Mouse (Mus musculus): ENCODE measurements around the gene Grin3b.
"Not testable (repeated sequence)": the region's sequence is repeated elsewhere in the genome, so short reads cannot be mapped to it uniquely, and the experiment has no call there.

The Grin3b gene

DNA sequence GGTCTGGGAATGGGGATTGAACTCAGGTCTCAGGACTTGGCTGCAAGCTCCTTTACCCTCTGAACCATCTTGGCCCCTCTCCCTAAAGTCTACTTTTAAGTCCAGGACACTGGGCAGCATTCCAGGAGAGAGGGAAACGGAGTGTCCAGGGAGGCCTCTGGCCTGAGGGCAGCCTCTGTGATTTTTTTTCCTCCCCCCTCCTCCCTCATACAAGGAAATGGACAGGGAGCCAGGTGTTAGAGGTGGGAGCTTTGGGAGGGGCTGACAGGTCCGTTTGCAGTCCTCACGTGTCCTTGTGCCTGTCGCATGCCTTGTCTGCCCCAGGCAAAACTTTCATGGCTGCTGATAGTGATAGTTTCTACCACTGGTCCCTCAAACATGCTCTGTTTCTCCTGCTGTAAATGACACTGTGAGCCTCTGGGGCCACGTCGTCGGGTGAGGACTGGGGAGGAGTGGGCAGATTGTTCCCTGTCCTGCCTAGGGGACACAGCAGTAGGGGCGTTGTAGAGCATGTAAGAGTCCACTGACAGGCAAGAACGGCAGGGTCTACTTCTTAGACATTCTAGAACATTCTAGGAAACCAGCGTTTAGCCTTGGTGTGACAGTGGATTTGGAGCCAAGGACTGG is 34.1 kb upstream of the Grin3b start:
- no peak for DNase-seq

GRCm38 (mm10) chr10:79936911-79937441 is 33.5 kb upstream of the Grin3b start:
- peak; percentile 64 for DNase-seq

DNA sequence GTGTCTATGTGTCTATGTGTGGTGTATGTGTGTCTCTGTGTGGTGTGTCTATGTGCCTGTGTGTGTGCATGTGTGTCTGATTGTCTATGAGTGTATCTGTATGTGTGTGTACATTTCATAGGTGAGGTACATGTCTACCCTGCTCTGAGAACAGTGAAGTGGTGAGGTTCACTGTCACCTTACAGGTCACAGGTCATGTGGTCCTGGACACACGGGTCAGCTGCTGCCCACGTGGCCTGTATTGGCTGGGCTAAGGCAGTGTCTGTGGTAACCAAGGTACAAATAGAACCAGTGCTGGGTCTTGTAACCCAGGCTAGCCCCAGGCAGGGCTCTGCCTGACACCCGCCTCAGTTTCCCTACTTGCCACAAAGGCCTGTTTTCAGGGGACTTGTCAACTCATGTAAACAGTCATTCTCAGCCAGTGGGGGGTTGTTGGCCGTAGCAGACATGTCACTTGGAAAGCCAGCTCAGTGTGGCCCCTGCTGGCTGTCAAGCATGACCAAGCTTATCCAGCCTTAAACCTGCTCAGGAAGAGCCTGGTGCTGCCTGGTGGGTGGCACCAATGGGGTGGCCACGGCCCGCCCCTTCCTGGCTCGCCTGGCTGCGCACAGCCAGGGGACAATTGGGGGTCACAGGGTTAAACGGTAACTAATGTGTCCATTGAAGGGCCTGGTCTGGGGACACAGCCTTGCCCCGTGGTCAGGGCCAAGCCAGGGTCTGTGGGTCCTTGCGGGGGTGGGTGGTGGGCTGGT is 32.6 kb upstream of the Grin3b start:
- no peak for DNase-seq

DNA sequence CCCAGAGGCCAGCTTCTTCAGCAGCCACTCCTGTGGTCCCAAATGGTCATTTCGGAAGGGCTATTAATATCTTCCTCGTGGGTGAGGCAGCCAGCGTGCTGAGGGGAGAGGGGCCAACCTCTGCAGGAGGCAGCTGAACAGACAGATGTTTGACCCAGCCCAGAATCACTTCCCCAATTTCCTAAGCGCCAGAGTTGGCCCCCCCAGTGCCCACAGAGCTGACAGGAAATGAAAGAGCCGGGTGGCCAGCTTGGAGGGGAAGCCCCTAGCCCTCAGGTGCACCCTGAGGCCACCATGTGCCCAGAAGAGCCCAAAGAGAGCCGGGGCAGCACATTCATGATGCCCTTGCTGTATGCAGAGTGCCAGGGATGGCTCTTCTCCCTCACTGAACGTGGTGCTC is 29.8 kb upstream of the Grin3b start:
- no peak for DNase-seq

- DNase-seq: no peak
These were observed 27.5 kb upstream of the Grin3b start for GRCm38 (mm10) chr10:79942988-79943387.

DNA sequence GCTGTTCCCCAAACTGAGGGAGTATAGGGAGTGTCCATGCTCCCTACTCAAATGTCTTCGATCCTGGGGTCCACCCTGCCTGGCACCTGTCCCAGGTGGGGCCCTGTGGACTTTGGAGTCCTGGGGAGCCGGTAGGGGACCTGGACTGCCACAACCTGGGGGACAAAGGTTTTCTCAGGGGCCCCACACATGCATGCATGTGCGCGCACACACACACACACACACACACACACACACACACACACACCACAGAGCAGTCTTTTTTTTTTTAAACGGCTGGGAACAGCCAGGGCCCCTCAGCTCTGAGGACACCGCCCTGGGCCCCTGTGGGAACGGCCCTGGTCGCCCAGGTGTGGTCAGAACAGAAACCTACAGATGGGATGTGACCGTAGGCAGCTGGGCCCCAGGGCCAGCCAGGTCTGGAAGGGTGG is 27.0 kb upstream of the Grin3b start:
- DNase-seq: no peak

DNA sequence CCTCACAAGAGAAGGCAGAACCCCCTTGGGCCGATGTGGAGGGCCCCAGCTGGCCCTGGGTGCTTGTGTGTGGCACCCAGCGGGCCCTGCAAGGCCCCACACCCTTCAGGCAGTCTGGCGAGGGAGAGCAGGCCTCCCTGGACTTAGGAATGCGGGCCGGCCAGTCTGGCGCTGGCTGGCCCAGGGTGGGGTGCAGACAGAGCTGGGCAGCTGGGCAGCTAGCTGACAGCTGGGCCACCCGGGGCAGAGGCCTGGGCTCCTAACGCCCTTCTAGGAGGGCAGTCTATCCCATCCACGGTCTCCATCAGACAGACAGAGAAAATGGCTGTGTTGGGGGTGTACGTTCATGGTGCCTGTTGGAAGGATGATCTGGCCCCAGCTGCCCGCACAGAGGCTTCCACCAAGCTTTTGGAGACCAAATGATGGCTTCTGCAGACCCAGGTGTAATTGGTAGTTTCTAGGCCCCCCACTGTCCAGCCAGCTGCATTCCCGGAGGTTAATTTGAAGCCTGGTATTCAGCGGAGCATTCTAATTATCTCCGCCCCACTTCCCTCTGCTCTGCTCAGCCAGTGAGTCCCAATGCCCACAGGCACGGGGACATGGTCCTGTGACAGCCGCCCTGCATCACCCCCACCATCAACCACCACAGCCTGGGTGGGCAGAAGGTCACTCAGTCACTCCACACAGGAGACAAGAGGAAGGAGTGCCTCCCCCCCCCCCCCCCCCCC is 24.8 kb upstream of the Grin3b start:
- no peak for DNase-seq

DNA sequence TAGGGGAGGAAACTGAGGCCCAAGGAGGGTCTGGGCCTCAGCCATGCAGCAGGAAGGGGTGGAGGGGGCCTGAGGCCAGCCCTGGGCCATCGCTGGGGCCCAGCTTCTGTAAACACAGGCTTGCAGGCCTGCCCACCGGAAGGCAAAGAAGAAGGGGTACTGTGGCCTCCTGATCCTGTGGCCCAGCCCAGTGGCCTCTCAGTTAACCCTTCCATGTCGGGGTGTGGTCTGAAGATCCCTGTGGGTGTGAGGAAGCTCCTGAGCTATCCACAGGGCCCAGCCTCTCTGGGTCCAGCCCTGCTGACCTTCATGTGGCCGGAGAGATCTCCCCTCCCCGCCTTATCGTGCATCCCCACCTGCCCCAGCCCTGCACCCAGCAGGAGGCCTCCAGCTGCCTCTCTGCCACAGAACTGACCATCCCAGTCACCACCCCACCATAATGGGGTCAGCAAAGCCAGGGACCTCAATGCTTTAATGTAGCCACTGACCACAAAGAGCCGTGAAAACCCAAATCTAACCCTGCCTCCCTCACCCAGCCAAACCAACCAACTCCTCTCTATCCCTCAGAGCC is 23.7 kb upstream of the Grin3b start:
- no peak for DNase-seq

DNA sequence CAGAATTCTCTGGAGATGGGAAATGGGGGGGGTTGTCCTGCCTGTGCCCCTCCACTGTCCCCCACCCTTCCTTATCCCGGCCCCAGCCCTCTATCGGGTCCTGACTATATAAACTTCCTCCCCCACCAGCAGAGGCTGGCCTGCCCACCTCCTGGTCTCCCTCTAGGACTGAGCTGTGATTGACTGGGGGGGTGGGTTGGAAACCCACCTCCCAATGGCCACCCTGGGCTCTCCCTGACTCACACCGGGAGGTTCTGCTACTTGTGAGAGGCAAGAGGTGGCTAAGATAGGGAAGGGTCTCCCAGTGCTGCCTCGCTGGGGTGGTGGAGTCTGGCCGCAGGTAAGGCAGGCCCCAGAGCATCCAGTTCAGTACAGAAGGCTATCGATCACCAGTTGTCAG is 23.0 kb upstream of the Grin3b start:
- DNase-seq: no peak

- DNase-seq: no peak
These were observed 20.6 kb upstream of the Grin3b start for GRCm38 (mm10) chr10:79949873-79950272.

DNA sequence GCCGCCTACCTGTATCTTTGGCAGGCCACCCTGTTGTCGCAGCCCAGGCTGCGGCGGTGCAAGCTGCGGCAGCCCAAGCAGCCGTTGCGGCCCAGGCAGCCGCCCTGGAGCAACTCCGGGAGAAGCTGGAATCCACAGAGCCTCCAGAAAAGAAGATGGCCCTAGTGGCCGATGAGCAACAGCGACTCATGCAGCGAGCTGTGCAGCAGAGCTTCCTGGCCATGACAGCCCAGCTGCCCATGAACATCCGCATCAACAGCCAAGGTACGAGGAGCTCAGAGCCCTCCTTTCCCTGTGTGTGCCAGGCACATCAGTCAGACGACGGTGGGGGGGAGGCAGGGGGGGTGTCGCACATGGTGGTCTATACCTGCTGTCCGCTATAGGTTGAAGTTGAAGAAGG is 19.9 kb upstream of the Grin3b start:
- DNase-seq: no peak

DNA sequence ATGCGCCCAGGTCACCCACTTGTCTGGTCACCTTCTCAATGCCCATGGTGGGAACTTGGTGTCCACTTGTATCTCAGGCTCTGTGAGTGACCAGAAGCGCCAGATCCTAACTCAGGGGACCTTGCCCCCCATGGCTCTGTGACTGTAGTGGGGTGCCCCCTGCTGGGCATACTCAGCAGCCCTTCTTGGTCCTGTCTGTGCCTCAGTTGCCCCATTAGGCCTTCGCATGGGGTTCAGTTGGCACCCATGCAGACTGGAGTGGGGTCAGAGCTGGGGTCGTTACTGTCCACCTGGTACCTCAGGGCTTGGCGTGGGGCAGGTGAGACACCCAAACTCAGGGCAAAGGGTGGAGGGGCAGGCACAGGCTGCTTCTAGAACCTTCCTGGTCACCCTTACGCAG is 16.6 kb upstream of the Grin3b start:
- peak; percentile 66 for DNase-seq

- DNase-seq: no peak
These were observed 14.8 kb upstream of the Grin3b start for GRCm38 (mm10) chr10:79955691-79956090.

- DNase-seq: no peak
These were observed 13.8 kb upstream of the Grin3b start for GRCm38 (mm10) chr10:79956643-79957154.

DNA sequence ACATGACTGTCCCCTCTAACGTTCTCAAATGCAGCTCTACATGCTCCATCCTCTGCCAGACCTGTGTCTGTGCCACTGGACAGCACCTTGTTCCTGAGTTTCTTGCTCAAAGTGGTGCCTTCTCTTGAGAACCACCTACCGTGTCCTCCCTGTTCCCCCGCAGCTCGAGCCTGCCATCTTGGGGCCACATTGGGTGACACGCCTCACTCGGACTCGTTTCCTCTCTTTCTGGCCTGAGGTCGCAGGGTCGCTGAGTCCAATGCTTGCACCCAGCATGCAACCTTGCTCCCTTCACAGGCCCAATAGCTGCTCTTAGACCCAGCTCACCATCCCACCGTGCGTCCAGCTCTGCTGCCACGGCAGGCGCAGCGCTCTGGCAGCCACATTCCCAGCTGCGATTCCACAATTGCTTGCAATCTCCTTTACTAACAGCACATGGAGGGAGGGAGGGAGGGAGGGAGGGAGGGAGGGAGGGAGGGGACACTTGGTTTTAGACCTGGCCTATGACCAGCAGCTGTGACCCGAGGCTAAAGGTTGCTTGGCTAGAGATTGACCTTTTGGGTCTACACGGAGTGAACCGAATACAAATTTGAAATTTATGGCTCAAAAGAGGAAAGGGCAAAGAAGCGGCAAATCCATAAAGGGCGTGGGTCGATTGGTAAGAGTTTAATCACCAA is 12.2 kb upstream of the Grin3b start:
- DNase-seq: peak; percentile 89

DNA sequence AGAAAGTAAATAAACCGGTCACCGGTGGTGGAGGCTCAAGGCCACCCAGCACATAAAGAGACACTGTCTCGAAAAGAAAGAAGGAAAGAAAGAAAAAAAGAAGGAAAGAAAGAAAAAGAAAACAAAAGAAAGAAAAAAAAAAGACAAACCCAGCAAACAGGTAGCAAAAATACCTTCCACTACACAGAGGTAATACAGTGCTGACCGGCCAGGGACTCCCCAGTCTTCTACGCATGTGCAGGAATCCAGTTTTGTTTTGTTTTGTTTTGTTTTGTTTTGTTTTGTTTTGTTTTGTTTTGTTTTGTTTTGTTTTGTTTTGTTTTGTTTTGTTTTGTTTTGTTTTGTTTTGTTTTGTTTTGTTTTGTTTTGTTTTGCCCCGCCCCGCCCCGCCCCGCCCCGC is 11.1 kb upstream of the Grin3b start:
- DNase-seq: not testable (repeated sequence)

GRCm38 (mm10) chr10:79959847-79960601 is 10.5 kb upstream of the Grin3b start, which contains the start of gene Wdr18:
Wdr18 (plus strand) TSS chr10:79960152.
- DNase-seq: peak; percentile 100

- DNase-seq: no peak
These were observed 9.7 kb upstream of the Grin3b start for GRCm38 (mm10) chr10:79960671-79961294.

DNA sequence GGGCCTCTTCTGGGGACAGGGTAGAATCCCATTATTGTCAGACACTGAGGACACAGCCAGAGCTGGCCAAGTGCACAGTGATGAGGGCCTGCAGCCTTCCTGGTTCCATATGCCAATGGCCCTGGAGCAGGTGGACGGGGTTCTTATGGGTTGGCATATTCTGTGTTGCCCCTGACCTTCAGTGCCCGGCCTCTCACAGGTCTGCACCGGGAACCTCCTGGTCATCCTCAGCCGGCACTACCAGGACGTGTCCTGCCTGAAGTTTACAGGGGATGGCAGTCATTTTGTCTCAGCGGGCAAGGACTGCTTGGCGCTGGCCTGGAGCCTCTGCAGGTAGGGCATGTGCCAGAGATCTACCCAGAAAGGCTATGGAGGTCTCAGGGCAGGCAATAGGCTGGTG is 5.8 kb upstream of the Grin3b start:
- no peak for DNase-seq

- DNase-seq: no peak
These were observed 5.2 kb upstream of the Grin3b start for GRCm38 (mm10) chr10:79965325-79965724.

GRCm38 (mm10) chr10:79966886-79967400 is 3.6 kb upstream of the Grin3b start:
- DNase-seq: no peak

Data from thymus, postnatal 14 days (tissue).